Mouse (Mus musculus): ENCODE measurements around the gene Gm1673. TPM values are rescaled to one million over a fixed set of nuclear protein-coding genes. Genes with fewer than 3 reads are reported as not detected.

Gene Gm1673
- polyA plus RNA-seq, 1 experiment from 2014 or later: 62.2 TPM

GRCm38 (mm10) chr5:33953471-33954185 is 29.6 kb upstream of the Gm1673 start:
- ATAC-seq (ENCODE audit: low read depth): no peak
- Histone ChIP-seq H3K27me3 (ENCODE audit: control insufficient read depth, insufficient read depth, low read depth, low read length) (no peaks in the 10 kb centered on the region), H3K9me3 (ENCODE audit: control insufficient read depth, low read length) (peaks cover 11% of the 10 kb centered on the region), H3K4me2 (ENCODE audit: low read depth, low read length) (no peak overlapping the region), H3K36me3 (ENCODE audit: control insufficient read depth, insufficient read depth, low read length) (no peaks in the 10 kb centered on the region), H3K9ac (ENCODE audit: low read length) (no peak overlapping the region), H3K4me1 (replicated peaks; ENCODE audit: control insufficient read depth, insufficient read depth, low read length) (no peaks in the 10 kb centered on the region), H3K4me3 (ENCODE audit: low read length) (no peak overlapping the region), H3K27ac (ENCODE audit: low read length) (no peak overlapping the region)
- 86% methylated on average over 15 of the region's 17 CpGs for WGBS

- Histone ChIP-seq H3K9me3 (ENCODE audit: control insufficient read depth, low read length) (peaks cover 13% of the 10 kb centered on the region), H3K9ac (ENCODE audit: low read length) (no peak overlapping the region), H3K4me1 (replicated peaks; ENCODE audit: control insufficient read depth, insufficient read depth, low read length) (no peaks in the 10 kb centered on the region), H3K4me3 (ENCODE audit: low read length) (no peak overlapping the region), H3K27me3 (ENCODE audit: control insufficient read depth, insufficient read depth, low read depth, low read length) (no peaks in the 10 kb centered on the region), H3K27ac (ENCODE audit: low read length) (no peak overlapping the region), H3K4me2 (ENCODE audit: low read depth, low read length) (no peak overlapping the region), H3K36me3 (ENCODE audit: control insufficient read depth, insufficient read depth, low read length) (no peaks in the 10 kb centered on the region)
- 32% methylated on average over 10 of the region's 10 CpGs for WGBS
- peak; percentile 17; the same call in 1 of the 2 replicates for ATAC-seq (ENCODE audit: low read depth)
These were observed 28.9 kb upstream of the Gm1673 start for GRCm38 (mm10) chr5:33954354-33954753.

- H3K27me3 ChIP-seq (ENCODE audit: control insufficient read depth, insufficient read depth, low read depth, low read length): no peaks in the 10 kb centered on the region
- no peak for ATAC-seq (ENCODE audit: low read depth)
These were observed 27.4 kb upstream of the Gm1673 start for GRCm38 (mm10) chr5:33955868-33956267.

GRCm38 (mm10) chr5:33959382-33959781 is 23.9 kb upstream of the Gm1673 start:
- Histone ChIP-seq H3K4me3 (ENCODE audit: low read length) (no peak overlapping the region), H3K27me3 (ENCODE audit: control insufficient read depth, insufficient read depth, low read depth, low read length) (no peaks in the 10 kb centered on the region), H3K9ac (ENCODE audit: low read length) (no peak overlapping the region), H3K4me1 (replicated peaks; ENCODE audit: control insufficient read depth, insufficient read depth, low read length) (no peaks in the 10 kb centered on the region), H3K36me3 (ENCODE audit: control insufficient read depth, insufficient read depth, low read length) (no peaks in the 10 kb centered on the region), H3K27ac (ENCODE audit: low read length) (no peak overlapping the region), H3K4me2 (ENCODE audit: low read depth, low read length) (no peak overlapping the region), H3K9me3 (ENCODE audit: control insufficient read depth, low read length) (peaks cover 6% of the 10 kb centered on the region; the same call in 1 of the 2 replicates)
- WGBS: 70% methylated on average over 4 of the region's 4 CpGs
- ATAC-seq (ENCODE audit: low read depth): no peak

More at GRCm38 (mm10) chr5:33955868-33956267, 27.4 kb upstream of the Gm1673 start:
- Histone ChIP-seq H3K4me1 (replicated peaks; ENCODE audit: control insufficient read depth, insufficient read depth, low read length) (no peaks in the 10 kb centered on the region), H3K27ac (ENCODE audit: low read length) (no peak overlapping the region), H3K4me2 (ENCODE audit: low read depth, low read length) (no peak overlapping the region), H3K9me3 (ENCODE audit: control insufficient read depth, low read length) (peaks cover 13% of the 10 kb centered on the region), H3K4me3 (ENCODE audit: low read length) (no peak overlapping the region), H3K36me3 (ENCODE audit: control insufficient read depth, insufficient read depth, low read length) (no peaks in the 10 kb centered on the region), H3K9ac (ENCODE audit: low read length) (no peak overlapping the region)
- WGBS: 49% methylated on average over 4 of the region's 4 CpGs

- no peak overlapping the region for H3K4me3 ChIP-seq (ENCODE audit: low read length)
- no peak overlapping the region for H3K27ac ChIP-seq (ENCODE audit: low read length)
- no peak overlapping the region for H3K9ac ChIP-seq (ENCODE audit: low read length)
- ATAC-seq (ENCODE audit: low read depth): no peak
- no peaks in the 10 kb centered on the region for H3K4me1 ChIP-seq (replicated peaks; ENCODE audit: control insufficient read depth, insufficient read depth, low read length)
- no peak overlapping the region for H3K4me2 ChIP-seq (ENCODE audit: low read depth, low read length)
- no peaks in the 10 kb centered on the region for H3K9me3 ChIP-seq (ENCODE audit: control insufficient read depth, low read length)
- no peaks in the 10 kb centered on the region for H3K27me3 ChIP-seq (ENCODE audit: control insufficient read depth, insufficient read depth, low read depth, low read length)
- H3K36me3 ChIP-seq (ENCODE audit: control insufficient read depth, insufficient read depth, low read length): no peaks in the 10 kb centered on the region
- 60% methylated on average over 2 of the region's 2 CpGs for WGBS
These were observed 8.5 kb upstream of the Gm1673 start for GRCm38 (mm10) chr5:33974736-33975135.

GRCm38 (mm10) chr5:33976267-33976666 is 7.0 kb upstream of the Gm1673 start:
- Histone ChIP-seq H3K27ac (ENCODE audit: low read length) (no peak overlapping the region), H3K27me3 (ENCODE audit: control insufficient read depth, insufficient read depth, low read depth, low read length) (no peaks in the 10 kb centered on the region), H3K9me3 (ENCODE audit: control insufficient read depth, low read length) (no peaks in the 10 kb centered on the region), H3K36me3 (ENCODE audit: control insufficient read depth, insufficient read depth, low read length) (no peaks in the 10 kb centered on the region), H3K4me3 (ENCODE audit: low read length) (no peak overlapping the region), H3K4me1 (replicated peaks; ENCODE audit: control insufficient read depth, insufficient read depth, low read length) (no peaks in the 10 kb centered on the region), H3K4me2 (ENCODE audit: low read depth, low read length) (no peak overlapping the region), H3K9ac (ENCODE audit: low read length) (no peak overlapping the region)
- 42% methylated on average over 3 of the region's 3 CpGs for WGBS
- no peak for ATAC-seq (ENCODE audit: low read depth)

- H3K9ac ChIP-seq (ENCODE audit: low read length): peak overlapping the region; percentile 73
- peak overlapping the region; percentile 81 for H3K4me3 ChIP-seq (ENCODE audit: low read length)
- no peak overlapping the region for H3K27ac ChIP-seq (ENCODE audit: low read length)
- no peaks in the 10 kb centered on the region for H3K36me3 ChIP-seq (ENCODE audit: control insufficient read depth, insufficient read depth, low read length)
- no peaks in the 10 kb centered on the region for H3K9me3 ChIP-seq (ENCODE audit: control insufficient read depth, low read length)
- H3K27me3 ChIP-seq (ENCODE audit: control insufficient read depth, insufficient read depth, low read depth, low read length): no peaks in the 10 kb centered on the region
- H3K4me2 ChIP-seq (ENCODE audit: low read depth, low read length): peak overlapping the region; percentile 90
- ATAC-seq (ENCODE audit: low read depth): peak; percentile 39
- peaks cover 9% of the 10 kb centered on the region; the same call in 1 of the 2 replicates for H3K4me1 ChIP-seq (replicated peaks; ENCODE audit: control insufficient read depth, insufficient read depth, low read length)
- WGBS: 3% methylated on average over 24 of the region's 26 CpGs
These were observed 438 bp upstream of the Gm1673 start for GRCm38 (mm10) chr5:33982731-33983259.

- no peaks in the 10 kb centered on the region for H3K36me3 ChIP-seq (ENCODE audit: control insufficient read depth, insufficient read depth, low read length)
- H3K9me3 ChIP-seq (ENCODE audit: control insufficient read depth, low read length): no peaks in the 10 kb centered on the region
- peak overlapping the region; percentile 68; the same call in 1 of the 2 replicates for H3K4me3 ChIP-seq (ENCODE audit: low read length)
- peak overlapping the region; percentile 99 for H3K4me2 ChIP-seq (ENCODE audit: low read depth, low read length)
- peaks cover 15% of the 10 kb centered on the region for H3K4me1 ChIP-seq (replicated peaks; ENCODE audit: control insufficient read depth, insufficient read depth, low read length)
- H3K27me3 ChIP-seq (ENCODE audit: control insufficient read depth, insufficient read depth, low read depth, low read length): peaks cover 56% of the 10 kb centered on the region
- no peak overlapping the region for H3K27ac ChIP-seq (ENCODE audit: low read length)
- no peak for ATAC-seq (ENCODE audit: low read depth)
- no peak overlapping the region for H3K9ac ChIP-seq (ENCODE audit: low read length)
- WGBS: 34% methylated on average over 28 of the region's 28 CpGs
These were observed 11.7 kb downstream of the Gm1673 start for GRCm38 (mm10) chr5:33994671-33995625.
